Mouse (Mus musculus) MEL (cell line): Measurements from ENCODE around the gene Slc12a1.

Source experiments
- CHD2 ChIP-seq: IDR thresholded peaks from 2 replicates; pipeline ENCODE4 v1.6.1; 2011; ENCODE audit warnings: low read length, improper control_type of control experiment
- CTCF ChIP-seq, 3 experiments: IDR thresholded peaks in 2 of 3; conservative IDR thresholded peaks in 1 of 3; 2 replicates each; pipeline ENCODE4 v1.5.1; 2011 to 2012; ENCODE audit warnings: low read length in 3 of 3, low read depth in 2 of 3, mild to moderate bottlenecking in 2 of 3, improper control_type of control experiment in 1 of 3, inconsistent platforms in 1 of 3, mixed read lengths in 1 of 3, moderate library complexity in 1 of 3; ENCODE audit not compliant: control insufficient read depth in 1 of 3, insufficient read depth in 1 of 3, poor library complexity in 1 of 3, severe bottlenecking in 1 of 3
- ETS1 ChIP-seq: IDR thresholded peaks from 2 replicates; pipeline ENCODE4 v1.6.1; 2012; ENCODE audit warnings: low read depth, mild to moderate bottlenecking, inconsistent platforms, low read length, improper control_type of control experiment, moderate library complexity
- JUND ChIP-seq: IDR thresholded peaks from 2 replicates; pipeline ENCODE4 v1.6.1; 2011; ENCODE audit warnings: low read depth, mild to moderate bottlenecking, improper control_type of control experiment, low read length

DNA sequence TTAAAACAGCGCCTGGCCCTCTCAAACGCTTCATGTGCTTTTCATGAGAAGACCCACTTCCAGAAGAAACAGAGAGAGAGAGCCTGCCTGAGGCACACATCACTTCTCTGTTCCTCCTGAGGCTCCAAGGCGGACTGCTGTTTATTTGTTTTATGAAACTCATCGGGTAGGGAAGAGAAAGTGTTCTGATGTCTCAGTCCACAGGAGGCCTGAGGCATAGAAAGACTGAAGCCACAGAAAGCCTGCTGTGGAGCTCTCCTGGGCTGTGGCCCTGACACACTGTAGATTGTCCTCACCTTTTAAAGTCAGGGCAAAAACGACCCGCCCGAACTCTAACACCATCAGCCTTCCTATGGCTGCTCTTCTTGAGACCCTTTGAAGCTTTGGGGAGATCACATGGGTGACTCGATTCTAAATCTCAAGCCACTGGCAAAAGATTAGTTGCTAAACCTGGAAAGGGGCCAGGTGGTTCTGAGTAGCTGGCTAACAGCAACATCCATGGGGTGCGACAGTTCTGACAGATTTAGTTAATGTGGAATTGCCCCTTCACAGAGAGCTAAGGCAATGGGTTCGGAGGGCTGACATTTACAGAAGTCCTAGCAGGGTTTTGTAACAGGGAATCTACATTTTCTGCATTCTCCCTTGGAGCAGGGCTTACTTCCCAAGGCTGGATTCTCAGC is 59.7 kb downstream of the Slc12a1 start:
- TF ChIP-seq CTCF (IDR thresholded peaks at IDR 0.05 in 2 of 3, conservative IDR thresholded peaks at IDR 0.05 in 1 of 3; ENCODE audit: control insufficient read depth in 1 of 3, insufficient read depth in 1 of 3, low read depth in 2 of 3, low read length in 3 of 3, poor library complexity in 1 of 3, severe bottlenecking in 1 of 3) (no peak), JUND (no peak), CHD2 (no peak), ETS1 (no peak)
